Mouse (Mus musculus) spleen, adult 2 months (tissue): ENCODE results near the gene Syce1l.

Source experiments
- CTCF ChIP-seq: fragments of 200-500 bp; IDR thresholded peaks from 2 replicates; pipeline ENCODE4 v1.5.1; 2011; ENCODE audit warnings: mild to moderate bottlenecking, inconsistent platforms; ENCODE audit not compliant: insufficient read depth, insufficient read length, insufficient replicate concordance; ENCODE audit errors: extremely low read depth
- POLR2A ChIP-seq: fragments of 200-500 bp; IDR thresholded peaks from 2 replicates; pipeline ENCODE4 v1.6.1; 2011; ENCODE audit warnings: low read depth, low read length, inconsistent platforms

- TF ChIP-seq POLR2A = no peak
- no peak for TF ChIP-seq CTCF
These were observed 10.1 kb downstream of the Syce1l start for GRCm38 (mm10) chr8:113653151-113653550.
